Mouse (Mus musculus) brain, embryonic 18.5 days (tissue): ENCODE data around the gene Scn2b.

ENCODE experiments used
- DNase-seq: peaks from one replicate; pipeline ENCODE4 v3.0.0-alpha.2; 2012; ENCODE audit warnings: low read depth, low spot score

The Scn2b gene

GRCm38 (mm10) chr9:45117741-45118431 lies at the start of gene Scn2b:
TSS of gene Scn2b (plus strand) at chr9:45117782.
- DNase-seq, result peak; percentile 50

- no peak for DNase-seq
Measured at GRCm38 (mm10) chr9:45071800-45072199, 45.8 kb upstream of the Scn2b start.

DNA sequence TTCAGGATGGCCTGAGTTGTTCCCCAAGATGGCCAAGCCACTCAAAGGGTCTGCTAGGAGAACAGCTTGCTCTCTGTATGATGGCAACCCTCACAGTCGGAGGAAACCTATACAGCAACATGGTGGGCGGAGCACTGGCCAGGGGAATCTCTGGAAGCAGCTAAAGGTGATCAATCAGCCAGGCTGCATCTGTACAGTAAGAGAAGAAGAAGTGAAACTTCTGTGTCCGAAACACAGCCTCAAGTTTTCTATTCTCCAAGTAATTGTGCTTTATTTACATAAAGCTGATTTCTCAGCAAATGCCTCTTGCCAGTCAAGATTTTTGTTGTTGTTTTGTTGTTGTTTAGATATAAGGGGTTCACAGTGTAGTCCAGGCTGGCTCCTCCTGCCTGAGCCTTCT lies 39.7 kb upstream of the Scn2b start:
- no peak for DNase-seq

DNA sequence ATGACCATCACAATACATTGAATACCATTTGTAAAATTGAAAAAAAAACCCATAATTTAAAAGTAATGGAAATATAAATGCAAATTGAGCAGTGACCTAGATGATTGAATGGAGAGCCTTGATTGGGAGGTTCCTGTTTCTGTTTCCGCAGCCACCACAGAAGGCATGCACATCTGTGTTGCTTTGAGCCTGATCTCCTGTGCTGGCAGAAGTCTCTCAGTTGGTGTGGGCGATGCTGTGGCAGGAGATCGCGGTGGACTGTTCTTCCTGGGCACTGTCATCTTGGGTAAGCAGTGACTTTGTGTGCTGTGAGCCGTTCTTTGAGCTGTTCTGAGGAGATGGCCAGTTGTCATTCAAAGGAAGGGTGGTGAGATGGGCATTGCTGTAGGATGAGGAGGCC lies 38.6 kb upstream of the Scn2b start, which contains the start of gene Jaml:
Jaml (plus strand) TSS at position 173 of the 400 bp plus-strand sequence.
- DNase-seq, result no peak

- DNase-seq, result no peak
Measured at GRCm38 (mm10) chr9:45083132-45083531, 34.5 kb upstream of the Scn2b start.

DNA sequence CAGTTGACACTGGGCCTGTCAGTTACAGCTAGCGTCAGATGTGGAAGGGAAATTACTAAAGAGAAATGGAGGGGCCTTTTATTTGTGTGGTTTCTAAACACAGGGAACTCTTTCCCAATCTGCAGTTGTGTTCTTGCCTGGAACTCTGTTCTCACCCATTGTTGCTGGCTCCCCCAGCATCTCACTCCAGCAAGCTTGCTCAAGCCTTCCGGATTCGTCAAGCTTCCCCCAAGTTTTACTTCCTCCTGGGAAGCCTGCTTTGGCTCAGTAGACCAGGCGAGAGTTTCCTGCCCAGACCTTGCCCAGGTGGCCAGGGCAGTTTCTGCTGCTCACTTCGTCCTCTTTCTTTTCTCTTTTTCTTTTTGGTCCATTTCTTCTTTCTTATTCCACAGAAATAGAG lies 33.0 kb upstream of the Scn2b start:
- DNase-seq, result no peak

GRCm38 (mm10) chr9:45085741-45086690 lies 31.6 kb upstream of the Scn2b start:
- DNase-seq, result no peak

DNA sequence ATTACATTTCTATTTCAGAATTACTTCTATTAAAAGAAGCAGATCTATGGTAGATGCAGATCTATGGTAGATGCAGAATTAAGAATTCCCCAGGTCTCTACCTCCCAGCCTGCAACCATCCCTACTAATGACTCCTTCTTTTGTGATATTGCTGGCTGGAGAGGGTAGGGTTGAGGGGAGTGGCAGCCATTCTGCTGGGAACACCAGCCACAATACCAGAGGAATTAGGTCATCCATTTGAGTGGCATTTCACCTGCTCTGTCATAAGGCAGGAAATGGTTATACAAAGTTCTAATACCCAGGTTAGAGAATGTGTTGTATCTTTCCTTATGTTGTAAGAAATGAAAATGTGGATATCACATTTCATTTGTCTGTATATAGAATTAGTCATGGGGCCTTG lies 29.5 kb upstream of the Scn2b start:
- no peak for DNase-seq

DNA sequence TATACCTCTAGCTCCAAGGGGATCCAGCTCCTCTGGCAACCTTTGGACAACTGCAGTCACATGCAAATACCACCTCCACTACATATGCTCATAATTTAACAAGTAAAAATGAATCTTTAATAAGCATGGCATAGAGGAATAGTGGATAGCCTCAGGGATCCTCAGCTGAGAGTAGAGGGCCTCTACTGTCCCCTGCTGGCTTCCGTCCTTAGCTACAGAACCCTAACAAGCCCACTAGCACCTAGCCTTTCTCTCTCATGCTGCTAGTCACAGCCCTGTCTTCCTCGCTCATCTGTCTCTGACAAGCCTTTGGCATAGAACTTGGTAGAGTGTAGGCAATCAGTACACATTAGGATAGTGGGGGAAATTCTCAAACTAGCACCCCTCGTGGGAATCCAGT lies 26.8 kb upstream of the Scn2b start:
- DNase-seq, result no peak

GRCm38 (mm10) chr9:45092641-45093040 lies 24.9 kb upstream of the Scn2b start:
- no peak for DNase-seq

GRCm38 (mm10) chr9:45095149-45095937 lies 22.2 kb upstream of the Scn2b start:
- no peak for DNase-seq

- DNase-seq, result no peak
Measured at GRCm38 (mm10) chr9:45097877-45098276, 19.7 kb upstream of the Scn2b start.

DNA sequence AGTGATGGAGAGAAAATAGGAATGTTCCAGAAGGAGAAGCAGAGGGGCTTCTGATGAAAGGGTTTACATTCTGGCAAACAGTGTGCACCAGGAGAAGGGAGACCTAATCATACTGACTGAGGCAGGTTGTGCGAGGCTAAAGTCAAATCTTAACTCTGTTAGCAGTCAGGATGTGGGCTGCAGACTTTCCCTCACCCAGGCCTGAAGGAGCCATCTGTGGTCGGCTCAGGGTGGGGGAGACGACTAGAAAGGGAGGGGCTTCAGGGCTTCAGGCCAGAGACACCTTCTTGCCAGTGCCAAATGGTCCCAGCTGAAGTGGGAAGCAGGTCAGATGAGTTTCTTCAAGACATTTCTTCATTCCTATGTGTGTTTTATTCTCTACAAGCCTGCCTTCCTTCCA lies 19.2 kb upstream of the Scn2b start:
- DNase-seq, result no peak

DNA sequence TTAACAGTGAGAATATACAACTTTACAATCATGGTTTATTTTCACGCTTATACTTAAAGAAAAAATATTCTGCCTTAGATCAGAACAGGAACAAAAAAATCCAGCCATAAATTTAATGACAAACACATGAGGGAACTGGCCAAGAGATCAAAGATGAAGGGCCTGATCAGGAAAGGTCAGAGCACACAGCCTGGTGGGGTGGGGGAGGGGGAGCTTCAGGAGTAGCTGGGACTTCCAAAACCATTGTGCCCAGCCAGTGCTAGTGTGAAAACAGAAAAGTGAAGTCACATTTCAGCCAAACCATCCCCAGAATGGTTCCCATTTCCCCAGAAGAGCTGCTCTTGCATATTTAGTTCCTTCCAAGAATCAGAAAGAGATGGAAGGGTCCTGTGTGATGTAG lies 15.1 kb upstream of the Scn2b start:
- DNase-seq, result no peak

DNA sequence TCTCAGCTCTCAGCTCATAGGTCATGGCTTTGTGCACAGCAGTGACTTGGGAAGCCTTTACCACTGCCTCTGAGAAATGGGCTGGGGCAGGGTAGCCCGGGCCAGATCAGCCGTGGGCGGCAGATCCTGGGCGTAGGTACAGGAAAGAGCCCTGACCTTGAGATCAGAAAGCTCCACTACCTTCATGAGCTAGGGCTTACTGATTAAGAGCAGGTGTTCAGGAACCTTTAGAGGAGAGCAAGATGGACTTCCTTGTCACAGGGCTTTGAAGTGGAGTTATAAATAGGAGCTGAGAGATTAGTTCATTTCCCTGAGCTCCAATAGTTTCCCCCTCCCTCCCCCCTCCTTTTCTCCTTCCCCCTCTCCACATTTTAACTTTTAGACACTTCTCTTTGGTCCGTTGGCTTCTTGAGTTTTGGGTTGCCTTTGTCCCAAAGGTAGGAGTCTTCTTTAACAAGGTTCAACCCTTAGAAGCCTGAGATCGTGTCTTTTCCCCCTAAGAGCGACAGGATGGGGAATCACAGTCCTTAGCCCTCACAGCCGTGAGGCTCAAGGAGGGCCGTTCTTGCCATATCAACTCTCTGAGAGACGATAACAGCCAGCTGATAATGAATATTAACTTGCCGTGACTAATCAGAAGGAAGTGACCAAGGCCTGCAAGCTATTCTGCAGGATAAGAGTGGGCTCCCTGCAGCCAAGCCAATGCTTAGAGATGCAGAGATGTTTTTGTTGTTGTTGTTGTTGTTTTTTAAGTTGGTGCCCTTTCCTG lies 14.2 kb upstream of the Scn2b start:
- no peak for DNase-seq

DNA sequence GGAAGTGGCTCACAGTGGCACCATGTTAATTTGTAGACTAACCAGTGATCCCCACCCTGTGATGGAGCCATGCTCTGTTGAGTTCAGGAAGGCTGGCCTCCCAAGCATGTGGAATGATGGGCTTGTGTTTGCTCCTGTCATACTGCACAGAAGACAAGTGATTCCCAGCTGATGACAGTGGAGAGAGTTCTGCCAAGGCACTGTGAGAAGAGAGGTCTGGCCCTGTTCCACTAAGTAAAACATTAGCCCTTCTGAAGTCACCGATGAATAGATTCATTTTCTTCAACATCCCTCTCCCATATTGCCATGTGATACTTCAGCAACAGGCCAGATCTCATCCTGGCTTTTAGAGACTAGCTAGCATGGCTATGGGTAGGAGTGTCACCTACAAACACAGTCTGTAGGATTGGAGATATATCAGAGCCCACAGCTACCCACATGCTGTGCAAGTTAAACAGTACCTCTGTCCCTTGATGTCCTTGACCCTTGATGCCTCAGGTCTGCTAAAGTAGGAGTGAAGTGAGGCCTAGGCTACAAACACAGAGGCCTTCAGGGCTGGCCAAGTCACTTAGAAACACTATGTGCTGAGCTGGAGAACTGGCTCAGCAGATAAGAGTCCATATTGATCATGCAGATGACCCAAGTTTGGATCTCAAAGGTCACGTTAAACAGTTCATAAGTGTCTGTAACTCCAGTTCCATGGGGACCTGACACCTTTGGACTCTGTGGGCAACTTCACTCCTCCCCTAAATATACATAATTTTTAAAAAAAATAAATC lies 11.8 kb upstream of the Scn2b start:
- no peak for DNase-seq

DNA sequence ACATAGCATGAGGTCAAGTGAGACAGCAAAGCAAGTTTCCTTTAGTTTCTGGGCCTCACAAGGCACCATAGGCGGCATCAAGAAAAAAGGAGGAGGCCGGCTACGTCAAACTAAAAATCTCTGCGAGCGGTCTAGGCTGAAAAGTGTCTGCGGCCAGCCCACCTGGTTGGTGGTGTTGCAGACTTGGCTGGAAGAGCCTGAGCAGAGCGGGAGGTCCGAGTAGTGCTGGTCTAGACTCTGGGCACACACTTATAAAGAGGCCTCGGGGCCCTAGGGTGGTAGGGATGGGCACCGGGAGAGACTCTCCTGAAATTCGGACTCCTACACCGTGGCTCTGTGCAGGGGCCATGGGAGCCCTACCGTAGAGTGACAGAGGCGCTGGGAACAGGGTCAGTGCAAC lies 1.9 kb upstream of the Scn2b start:
- DNase-seq, result peak; percentile 47

DNA sequence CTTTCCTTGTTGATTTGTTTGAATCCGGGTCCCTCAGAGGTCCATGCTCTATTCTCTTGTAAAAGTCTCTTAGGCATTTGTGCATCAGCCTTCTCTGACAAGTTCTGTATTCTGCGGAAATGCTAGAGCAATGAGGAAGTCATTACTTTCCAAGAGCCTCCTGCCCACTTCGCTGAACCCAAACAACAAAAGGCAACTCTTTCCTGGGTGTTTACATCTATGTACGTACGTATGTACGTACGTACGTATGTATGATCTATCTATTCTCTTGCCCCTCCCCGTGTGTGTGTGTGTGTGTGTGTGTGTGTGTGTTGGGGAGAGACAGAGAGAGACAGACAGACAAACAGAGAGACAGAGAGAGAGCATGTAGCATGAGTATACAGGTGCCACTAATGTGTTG lies 763 bp upstream of the Scn2b start:
- no peak for DNase-seq

DNA sequence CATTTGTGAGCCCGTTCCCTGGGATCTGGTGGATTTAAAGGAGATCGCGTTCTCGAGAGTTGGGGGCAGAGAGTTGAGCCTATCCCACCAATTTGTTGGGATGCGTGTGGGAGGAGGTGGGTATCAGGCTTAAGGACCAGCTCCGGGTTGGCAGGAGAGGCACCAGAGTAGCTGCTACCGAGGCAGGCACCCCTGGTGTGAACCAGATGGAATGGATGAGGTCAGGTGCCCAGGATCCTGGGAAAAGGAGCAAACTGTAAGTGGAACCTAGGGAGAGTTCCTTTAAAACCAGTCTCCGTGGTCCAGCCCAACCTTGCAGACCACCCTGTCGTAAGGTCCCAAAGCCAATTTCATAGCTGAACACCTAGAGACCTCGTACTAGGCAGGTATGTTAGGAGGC lies 970 bp downstream of the Scn2b start:
- DNase-seq, result no peak

DNA sequence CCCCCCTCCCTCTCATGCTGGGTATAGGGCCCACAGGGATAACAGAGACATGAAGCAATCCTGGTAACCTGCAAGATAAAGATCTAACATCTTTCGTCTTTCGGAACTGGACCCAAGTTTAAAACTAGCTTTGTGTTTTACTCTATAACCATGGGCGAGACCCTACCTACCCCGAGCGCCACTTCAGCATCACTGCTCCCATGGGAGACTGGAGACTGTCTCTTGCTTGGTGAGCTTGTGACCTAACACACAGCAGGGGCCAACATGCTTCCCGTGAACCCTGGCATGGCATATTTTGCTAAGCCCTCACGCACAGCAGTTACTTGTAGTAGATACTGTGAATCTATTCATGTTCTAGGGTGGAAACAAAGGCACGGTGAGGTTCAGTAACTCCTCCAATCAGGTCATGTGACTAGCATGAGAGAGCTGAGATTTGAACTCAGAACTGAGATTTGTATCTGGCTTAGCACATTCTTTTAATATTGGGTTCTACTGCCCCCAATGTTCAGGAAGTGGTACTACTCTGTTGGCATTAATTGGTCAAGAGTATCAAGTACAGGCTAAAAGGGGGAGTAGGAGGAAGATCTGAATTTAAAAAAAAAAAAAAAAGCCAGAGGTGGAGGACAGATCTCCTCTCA lies 1.9 kb downstream of the Scn2b start:
- no peak for DNase-seq
